Mouse (Mus musculus): ENCODE data around the gene Olfr1186. TPM values are rescaled to one million over a fixed set of nuclear protein-coding genes. Genes with fewer than 3 reads are reported as not detected.
"Not testable (repeated sequence)": the region's sequence is repeated elsewhere in the genome, so short reads cannot be mapped to it uniquely, and the experiment has no call there.

Gene Olfr1186
- polyA plus RNA-seq (2015; fragmentation: Nextera tagmentation; extraction: Ambion mirVana), result not detected in 2 replicates

DNA sequence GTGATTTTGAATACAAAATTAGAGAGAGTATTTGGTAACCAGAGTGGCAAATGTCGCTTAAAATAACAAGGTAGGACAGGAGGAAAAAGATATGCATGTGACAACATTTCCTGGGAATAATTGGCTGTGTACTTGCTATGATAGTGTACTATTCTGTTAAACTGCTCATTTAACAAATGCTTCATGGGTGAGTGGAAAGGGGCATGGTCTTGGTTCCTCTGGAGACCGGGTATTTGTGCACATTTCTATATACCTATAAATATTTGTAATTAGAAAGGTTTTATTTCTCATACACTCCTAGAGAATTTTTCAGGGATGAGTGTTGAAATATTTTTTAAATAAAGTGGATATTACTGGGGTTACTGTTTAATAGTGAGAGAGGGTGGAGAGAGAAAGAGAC, at the start of gene Olfr1186:
Gene Olfr1186, plus strand, starts transcription at position 301 of the 400 bp plus-strand sequence.
- Histone ChIP-seq H3K27ac (ENCODE audit: low read length) (no peak within 1 kb of the TSS), H3K27me3 (ENCODE audit: control insufficient read depth, insufficient read depth, low read length) (no peaks in the 10 kb centered on the region), H3K4me2 (ENCODE audit: low read depth, low read length) (no peak within 1 kb of the TSS), H3K4me1 (ENCODE audit: control insufficient read depth, insufficient read depth, low read length) (no peaks in the 10 kb centered on the region), H3K9ac (ENCODE audit: low read length) (no peak within 1 kb of the TSS), H3K4me3 (ENCODE audit: low read length) (no peak within 1 kb of the TSS), H3K36me3 (ENCODE audit: control insufficient read depth, insufficient read depth) (no peaks in the 10 kb centered on the region), H3K9me3 (replicated peaks; ENCODE audit: control insufficient read depth, low read length) (no peaks in the 10 kb centered on the region)
- 62% methylated on average over 2 of the region's 2 CpGs for WGBS
- ATAC-seq (replicated peaks; ENCODE audit: extremely low read depth, insufficient read depth, low FRiP score), result no peak

DNA sequence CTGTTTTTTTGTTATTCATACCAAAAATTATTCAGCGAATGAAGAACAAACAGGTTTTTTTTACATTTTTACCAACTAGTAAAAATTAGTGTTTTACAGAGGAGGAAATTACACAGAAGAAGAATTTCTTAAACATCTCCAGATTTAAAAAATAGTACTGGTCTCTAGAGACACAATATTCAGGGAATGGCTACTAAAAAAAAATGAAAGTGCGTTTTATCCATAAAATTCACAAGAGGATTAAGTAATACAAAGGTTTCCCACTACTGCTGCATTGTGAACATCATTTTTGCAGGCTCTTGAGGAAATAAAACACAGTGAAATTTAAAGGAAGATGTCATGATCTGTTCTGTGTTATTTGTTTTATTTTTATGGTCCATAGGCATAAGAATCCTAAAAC, 35.1 kb upstream of the Olfr1186 start, which contains the start of gene Olfr1184:
Gene Olfr1184, plus strand, starts transcription at position 301 of the 400 bp plus-strand sequence.
- Histone ChIP-seq H3K27ac (ENCODE audit: low read length) (no peak within 1 kb of the TSS), H3K36me3 (ENCODE audit: control insufficient read depth, insufficient read depth) (no peaks in the 10 kb centered on the region), H3K4me2 (ENCODE audit: low read depth, low read length) (no peak within 1 kb of the TSS), H3K9ac (ENCODE audit: low read length) (no peak within 1 kb of the TSS), H3K4me1 (ENCODE audit: control insufficient read depth, insufficient read depth, low read length) (no peaks in the 10 kb centered on the region), H3K27me3 (ENCODE audit: control insufficient read depth, insufficient read depth, low read length) (no peaks in the 10 kb centered on the region), H3K9me3 (replicated peaks; ENCODE audit: control insufficient read depth, low read length) (no peaks in the 10 kb centered on the region), H3K4me3 (ENCODE audit: low read length) (no peak within 1 kb of the TSS)
- ATAC-seq (replicated peaks; ENCODE audit: extremely low read depth, insufficient read depth, low FRiP score), result no peak
- WGBS, result 72% methylated on average over 2 of the region's 2 CpGs

DNA sequence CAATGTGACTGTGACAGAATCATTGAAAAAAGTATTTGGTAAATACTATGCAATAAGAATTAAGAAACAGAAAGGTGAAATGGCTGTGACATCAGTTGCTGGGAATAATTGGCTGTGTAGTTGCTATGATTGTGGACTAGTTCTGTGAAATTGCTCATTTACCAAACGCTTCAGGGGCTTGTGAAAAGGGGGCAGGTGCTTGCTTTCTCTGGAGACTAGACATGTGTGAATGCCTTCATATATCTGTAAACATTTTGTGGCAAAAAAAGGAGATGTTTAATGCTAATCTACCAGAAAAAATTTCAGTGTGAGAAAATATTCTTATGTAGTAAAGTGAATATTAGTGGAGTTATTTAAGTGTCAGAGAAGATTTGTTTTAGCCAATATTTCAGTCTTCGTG, 25.3 kb upstream of the Olfr1186 start, which contains the start of gene Olfr1185-ps1:
Gene Olfr1185-ps1, plus strand, starts transcription at position 301 of the 400 bp plus-strand sequence.
- Histone ChIP-seq H3K36me3 (ENCODE audit: control insufficient read depth, insufficient read depth) (no peaks in the 10 kb centered on the region), H3K4me1 (ENCODE audit: control insufficient read depth, insufficient read depth, low read length) (no peaks in the 10 kb centered on the region), H3K4me3 (ENCODE audit: low read length) (no peak within 1 kb of the TSS), H3K27ac (ENCODE audit: low read length) (no peak within 1 kb of the TSS), H3K4me2 (ENCODE audit: low read depth, low read length) (no peak within 1 kb of the TSS), H3K9ac (ENCODE audit: low read length) (no peak within 1 kb of the TSS), H3K9me3 (replicated peaks; ENCODE audit: control insufficient read depth, low read length) (no peaks in the 10 kb centered on the region), H3K27me3 (ENCODE audit: control insufficient read depth, insufficient read depth, low read length) (no peaks in the 10 kb centered on the region)
- WGBS, result 59% methylated on average over 2 of the region's 2 CpGs
- ATAC-seq (replicated peaks; ENCODE audit: extremely low read depth, insufficient read depth, low FRiP score), result no peak

DNA sequence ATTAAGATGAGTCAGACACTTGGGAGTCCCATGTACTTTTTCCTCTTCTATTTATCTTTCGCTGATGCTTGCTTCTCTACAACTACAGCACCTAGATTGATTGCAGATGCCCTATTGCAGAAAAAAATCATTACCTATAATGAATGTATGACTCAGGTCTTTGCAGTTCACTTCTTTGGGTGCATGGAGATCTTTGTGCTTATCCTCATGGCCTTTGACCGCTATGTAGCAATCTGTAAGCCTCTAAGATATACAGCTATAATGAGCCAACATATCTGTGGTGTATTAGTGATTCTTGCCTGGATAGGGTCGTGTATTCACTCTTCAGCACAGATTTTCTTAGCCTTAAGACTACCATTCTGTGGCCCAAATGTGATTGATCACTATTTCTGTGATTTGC, 7.4 kb downstream of the Olfr1186 start:
- Histone ChIP-seq H3K27ac (ENCODE audit: low read length) (no peak overlapping the region), H3K9me3 (replicated peaks; ENCODE audit: control insufficient read depth, low read length) (no peaks in the 10 kb centered on the region), H3K27me3 (ENCODE audit: control insufficient read depth, insufficient read depth, low read length) (no peaks in the 10 kb centered on the region), H3K4me1 (ENCODE audit: control insufficient read depth, insufficient read depth, low read length) (no peaks in the 10 kb centered on the region), H3K36me3 (ENCODE audit: control insufficient read depth, insufficient read depth) (no peaks in the 10 kb centered on the region), H3K4me3 (ENCODE audit: low read length) (no peak overlapping the region), H3K4me2 (ENCODE audit: low read depth, low read length) (no peak overlapping the region), H3K9ac (ENCODE audit: low read length) (no peak overlapping the region)
- no peak for ATAC-seq (replicated peaks; ENCODE audit: extremely low read depth, insufficient read depth, low FRiP score)
- 60% methylated on average over 3 of the region's 3 CpGs for WGBS

DNA sequence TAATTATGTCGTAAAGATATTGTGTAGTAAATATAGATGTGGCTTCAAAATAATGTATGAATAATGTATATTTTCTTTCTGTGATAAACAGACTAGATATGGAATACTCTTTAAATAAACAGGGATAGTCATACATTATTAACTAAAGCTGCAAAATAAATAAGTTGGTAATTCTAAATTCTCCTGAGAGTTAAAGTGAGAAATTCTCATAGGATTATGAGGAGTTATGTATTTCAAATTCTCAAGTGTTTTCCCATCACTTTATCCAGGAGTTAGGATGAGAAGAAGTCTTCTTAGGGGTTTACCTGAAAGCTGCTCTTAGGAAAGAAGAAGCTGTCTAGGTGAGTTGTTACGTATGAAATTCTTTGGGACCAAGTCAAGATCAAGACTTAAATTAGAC, 38.3 kb downstream of the Olfr1186 start, which contains the start of gene Olfr1188:
Gene Olfr1188, plus strand, starts transcription at position 301 of the 400 bp plus-strand sequence.
- no peak within 1 kb of the TSS for H3K4me2 ChIP-seq (ENCODE audit: low read depth, low read length)
- no peak for ATAC-seq (replicated peaks; ENCODE audit: extremely low read depth, insufficient read depth, low FRiP score)
- no peaks in the 10 kb centered on the region for H3K27me3 ChIP-seq (ENCODE audit: control insufficient read depth, insufficient read depth, low read length)
- no peaks in the 10 kb centered on the region for H3K36me3 ChIP-seq (ENCODE audit: control insufficient read depth, insufficient read depth)
- no peak within 1 kb of the TSS for H3K27ac ChIP-seq (ENCODE audit: low read length)
- H3K4me1 ChIP-seq (ENCODE audit: control insufficient read depth, insufficient read depth, low read length), result no peaks in the 10 kb centered on the region
- H3K9me3 ChIP-seq (replicated peaks; ENCODE audit: control insufficient read depth, low read length), result no peaks in the 10 kb centered on the region; the same call in 1 of the 2 replicates
- no peak within 1 kb of the TSS for H3K9ac ChIP-seq (ENCODE audit: low read length)
- H3K4me3 ChIP-seq (ENCODE audit: low read length), result no peak within 1 kb of the TSS
- WGBS, result 74% methylated on average over 2 of the region's 2 CpGs

DNA sequence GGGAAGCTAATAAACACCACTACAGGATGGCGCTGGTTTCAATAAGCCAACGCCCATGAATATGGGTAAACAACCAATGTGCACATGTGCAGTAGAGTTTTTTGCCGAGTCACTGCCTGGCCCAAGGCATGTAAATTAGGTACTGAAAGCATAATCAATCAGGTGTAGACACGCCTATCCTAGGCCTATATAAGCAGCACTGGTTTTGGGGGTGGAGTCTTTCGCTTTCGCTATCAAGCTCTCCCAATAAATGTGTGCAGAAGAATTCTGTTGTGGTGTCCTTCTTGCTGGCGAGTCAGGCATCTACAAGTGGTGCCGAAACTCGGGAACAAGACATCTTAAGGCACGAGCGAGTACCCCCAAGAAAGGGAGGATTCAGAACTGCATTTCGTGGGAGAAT, 54.3 kb downstream of the Olfr1186 start:
- H3K4me1 ChIP-seq (ENCODE audit: control insufficient read depth, insufficient read depth, low read length); H3K36me3 ChIP-seq (ENCODE audit: control insufficient read depth, insufficient read depth); ATAC-seq (replicated peaks; ENCODE audit: extremely low read depth, insufficient read depth, low FRiP score); H3K27ac ChIP-seq (ENCODE audit: low read length); H3K9me3 ChIP-seq (replicated peaks; ENCODE audit: control insufficient read depth, low read length); H3K4me3 ChIP-seq (ENCODE audit: low read length); H3K27me3 ChIP-seq (ENCODE audit: control insufficient read depth, insufficient read depth, low read length); H3K9ac ChIP-seq (ENCODE audit: low read length); H3K4me2 ChIP-seq (ENCODE audit: low read depth, low read length): not testable (repeated sequence)
- 77% methylated on average over 12 of the region's 12 CpGs for WGBS

Other genes with a start within 250 kb of the Olfr1186 start
- gene Olfr1173, start 238.7 kb upstream of the Olfr1186 start, polyA plus RNA-seq (2015; fragmentation: Nextera tagmentation; extraction: Ambion mirVana), result 0.03 TPM in 1 of 2 replicates, not detected in the other
- gene Olfr1174-ps, start 203.4 kb upstream of the Olfr1186 start, polyA plus RNA-seq (2015; fragmentation: Nextera tagmentation; extraction: Ambion mirVana), result not detected in 2 replicates
- not detected in 2 replicates for gene Olfr1175-ps, start 191.3 kb upstream of the Olfr1186 start, polyA plus RNA-seq (2015; fragmentation: Nextera tagmentation; extraction: Ambion mirVana)
- gene Olfr1176, start 181.8 kb upstream of the Olfr1186 start, polyA plus RNA-seq (2015; fragmentation: Nextera tagmentation; extraction: Ambion mirVana), result not detected in 2 replicates
- not detected in 2 replicates for gene Olfr1177-ps, start 172.1 kb upstream of the Olfr1186 start, polyA plus RNA-seq (2015; fragmentation: Nextera tagmentation; extraction: Ambion mirVana)
- gene Olfr1178, start 131.5 kb upstream of the Olfr1186 start, polyA plus RNA-seq (2015; fragmentation: Nextera tagmentation; extraction: Ambion mirVana), result not detected in 2 replicates
- gene Olfr1179, start 112.1 kb upstream of the Olfr1186 start, polyA plus RNA-seq (2015; fragmentation: Nextera tagmentation; extraction: Ambion mirVana), result not detected in 2 replicates
- gene Olfr1180, start 99.4 kb upstream of the Olfr1186 start, polyA plus RNA-seq (2015; fragmentation: Nextera tagmentation; extraction: Ambion mirVana), result not detected in 2 replicates
- gene Olfr1181, start 92.4 kb upstream of the Olfr1186 start, polyA plus RNA-seq (2015; fragmentation: Nextera tagmentation; extraction: Ambion mirVana), result not detected in 2 replicates
- not detected in 2 replicates for gene Gm13757, start 69.4 kb upstream of the Olfr1186 start, polyA plus RNA-seq (2015; fragmentation: Nextera tagmentation; extraction: Ambion mirVana)
- gene Olfr1183, start 63.7 kb upstream of the Olfr1186 start, polyA plus RNA-seq (2015; fragmentation: Nextera tagmentation; extraction: Ambion mirVana), result not detected in 2 replicates
- not detected in 2 replicates for gene Olfr1184, start 35.0 kb upstream of the Olfr1186 start, polyA plus RNA-seq (2015; fragmentation: Nextera tagmentation; extraction: Ambion mirVana)
- gene Olfr1185-ps1, start 25.2 kb upstream of the Olfr1186 start, polyA plus RNA-seq (2015; fragmentation: Nextera tagmentation; extraction: Ambion mirVana), result not detected in 2 replicates
- gene Olfr1188, start 38.4 kb downstream of the Olfr1186 start, polyA plus RNA-seq (2015; fragmentation: Nextera tagmentation; extraction: Ambion mirVana), result not detected in 2 replicates
- gene Olfr1189, start 67.9 kb downstream of the Olfr1186 start, polyA plus RNA-seq (2015; fragmentation: Nextera tagmentation; extraction: Ambion mirVana), result not detected in 2 replicates
- not detected in 2 replicates for gene Olfr1191-ps1, start 122.0 kb downstream of the Olfr1186 start, polyA plus RNA-seq (2015; fragmentation: Nextera tagmentation; extraction: Ambion mirVana)
- not detected in 2 replicates for gene Olfr1192-ps1, start 130.0 kb downstream of the Olfr1186 start, polyA plus RNA-seq (2015; fragmentation: Nextera tagmentation; extraction: Ambion mirVana)
- not detected in 2 replicates for gene Olfr1193, start 157.1 kb downstream of the Olfr1186 start, polyA plus RNA-seq (2015; fragmentation: Nextera tagmentation; extraction: Ambion mirVana)
- gene Olfr1195, start 170.6 kb downstream of the Olfr1186 start, polyA plus RNA-seq (2015; fragmentation: Nextera tagmentation; extraction: Ambion mirVana), result not detected in 2 replicates
- gene Olfr1196, start 186.0 kb downstream of the Olfr1186 start, polyA plus RNA-seq (2015; fragmentation: Nextera tagmentation; extraction: Ambion mirVana), result not detected in 2 replicates
- gene Olfr1197, start 213.8 kb downstream of the Olfr1186 start, polyA plus RNA-seq (2015; fragmentation: Nextera tagmentation; extraction: Ambion mirVana), result not detected in 2 replicates
- gene Olfr1198, start 232.8 kb downstream of the Olfr1186 start, polyA plus RNA-seq (2015; fragmentation: Nextera tagmentation; extraction: Ambion mirVana), result not detected in 2 replicates
- not detected in 2 replicates for gene Olfr1199, start 241.9 kb downstream of the Olfr1186 start, polyA plus RNA-seq (2015; fragmentation: Nextera tagmentation; extraction: Ambion mirVana)